Mouse (Mus musculus) liver, postnatal 0 days (tissue): ENCODE measurements around the gene Ano10.

Experiments
- CTCF ChIP-seq: sonication (generic); IDR thresholded peaks from 2 replicates; pipeline ENCODE4 v1.5.1; 2016; ENCODE audit warnings: antibody characterized with exemption, low read depth
- EP300 ChIP-seq: IDR thresholded peaks from 2 replicates; pipeline ENCODE4 v1.6.1; 2016; ENCODE audit warnings: antibody characterized with exemption, low read depth, mild to moderate bottlenecking

DNA sequence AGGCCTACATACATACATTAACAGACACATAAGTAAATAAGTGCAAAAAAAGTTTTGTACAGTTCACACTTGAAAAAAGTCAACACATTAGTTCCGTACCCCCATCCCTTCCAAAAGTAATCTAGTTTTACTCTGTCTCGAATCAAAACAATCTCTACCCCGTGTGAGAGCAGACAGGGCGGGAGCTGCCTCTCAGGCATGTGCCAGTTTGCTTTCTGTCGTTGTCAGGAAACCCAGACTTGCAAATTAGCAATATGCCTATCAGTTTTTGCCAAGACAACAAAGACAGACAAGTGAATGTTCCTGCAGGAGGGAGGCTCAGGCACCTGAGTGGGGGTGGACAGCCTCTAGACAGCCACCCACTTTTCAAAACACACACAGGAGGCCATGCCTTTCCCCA, 100.9 kb downstream of the Ano10 start:
- TF ChIP-seq CTCF: no peak
- TF ChIP-seq EP300: no peak
